Mouse (Mus musculus) liver, embryonic 14.5 days (tissue): ENCODE measurements around the gene Atp11a.

Source experiments
- CTCF ChIP-seq: IDR thresholded peaks from 2 replicates; pipeline ENCODE4 v1.5.1; 2016; ENCODE audit warnings: antibody characterized with exemption, low read depth, control low read depth
- EP300 ChIP-seq: IDR thresholded peaks from 2 replicates; pipeline ENCODE4 v1.6.1; 2016; ENCODE audit warnings: antibody characterized with exemption, low read depth

DNA sequence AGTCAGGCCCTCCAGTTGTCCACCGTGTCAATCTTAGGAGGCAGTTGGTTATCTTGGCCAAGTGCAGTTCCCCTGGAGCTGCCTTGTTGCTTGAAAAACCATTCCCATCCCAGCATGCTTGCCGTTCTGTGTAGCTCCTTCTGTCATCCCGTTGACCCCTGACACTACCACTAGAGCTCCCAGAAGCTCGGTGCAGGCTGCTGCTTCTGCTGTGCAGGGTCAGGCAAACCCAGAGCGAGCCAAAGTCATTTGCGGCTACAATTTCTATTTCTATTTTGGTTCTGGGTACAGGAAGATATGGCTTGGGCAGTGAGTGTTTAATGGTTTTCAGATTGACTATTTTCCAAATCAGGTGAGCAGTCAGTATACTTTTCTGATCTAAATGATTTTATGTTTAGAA, 43.0 kb downstream of the Atp11a start:
- no peak for TF ChIP-seq CTCF
- no peak for TF ChIP-seq EP300
